Mouse (Mus musculus) T-helper 1 cell (primary cell): ENCODE measurements around the gene Abca2.

ENCODE experiments used
- in situ Hi-C: fragments of 300-600 bp; cut with MboI, MseI; formaldehyde crosslinking; loops from one replicate; pipeline ENCODE4 v1.15.1; 2025; ENCODE audit warnings: high pct_unique_total_duplicates

Gene Abca2

GRCm38 (mm10) chr2:25493476-25493961, 65.0 kb downstream of the Abca2 start, which contains the start of gene Lcn12:
TSS of gene Lcn12 (minus strand) at chr2:25493911.
- in situ Hi-C loops, result no loop called here

GRCm38 (mm10) chr2:25496462-25496861, 68.0 kb downstream of the Abca2 start:
- in situ Hi-C loops, result no loop called here
